12 mouse cellular contexts compared by ENCODE assay signal in the genomic region with DNA sequence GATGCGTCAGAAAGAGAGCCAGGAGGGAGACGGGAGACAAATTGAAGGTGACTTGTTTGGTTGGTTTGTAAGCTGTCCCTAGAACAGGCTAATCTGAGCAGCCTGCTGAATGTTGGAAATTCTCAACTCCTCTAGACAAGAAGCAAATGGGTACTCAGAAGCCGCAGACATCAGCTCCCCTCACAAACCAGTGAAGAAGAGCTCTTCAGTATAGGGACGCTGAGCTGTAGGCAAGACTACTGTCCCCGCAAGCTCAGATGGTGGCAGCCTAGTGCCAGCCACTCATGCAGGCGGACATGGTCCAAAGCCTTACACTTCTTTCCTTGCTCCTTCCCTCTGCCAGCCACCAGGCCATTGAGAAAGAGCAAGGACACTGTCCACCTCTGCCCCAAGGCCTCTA. TPM values are rescaled to one million over a fixed set of nuclear protein-coding genes. Genes with fewer than 3 reads are reported as not detected.
A peak's percentile ranks its signal among the peaks of the same experiment; 100 is the strongest.
DNase-seq lines count a peak whose midpoint lies in the region; ATAC-seq and TF ChIP-seq lines count a peak whose summit lies in the region.
"Had no signal": no experiment of that assay in that cellular context is flagged by ENCODE, and none has a peak within 500 bp of the region (broad histone marks: within the 10 kb centered on the region; RNA-seq: fewer than 3 reads in every experiment).

No protein-coding gene starts in this region.

- no peak overlapping the region for H3K4me3 ChIP-seq in heart, embryonic 13.5 days
- H3K4me3 ChIP-seq in cortical plate, adult 2 months (ENCODE audit: insufficient read depth, low read length) = peak overlapping the region; percentile 94
- no peak overlapping the region for H3K4me3 ChIP-seq in limb, embryonic 12.5 days (replicated peaks)

- no peak overlapping the region for H3K27ac ChIP-seq in heart, embryonic 13.5 days (replicated peaks)
- no peak overlapping the region for H3K27ac ChIP-seq in cortical plate, adult 2 months (ENCODE audit: insufficient read depth, low read length)
- H3K27ac ChIP-seq in limb, embryonic 12.5 days = no peak overlapping the region
- H3K27ac ChIP-seq: forebrain, embryonic 10.5 days; liver, embryonic 13.5 days; macrophage had no signal

- H3K4me2 ChIP-seq in heart, embryonic 13.5 days = peak overlapping the region; percentile 91
- peak overlapping the region; percentile 83 for H3K4me2 ChIP-seq in limb, embryonic 12.5 days

- peaks cover 41% of the 10 kb centered on the region for H3K4me1 ChIP-seq in heart, embryonic 13.5 days
- peaks cover 2% of the 10 kb centered on the region; the same call in 1 of the 2 replicates for H3K4me1 ChIP-seq in cortical plate, adult 2 months (ENCODE audit: control insufficient read depth, insufficient read depth, low read length)
- H3K4me1 ChIP-seq in limb, embryonic 12.5 days (replicated peaks) = peaks cover 34% of the 10 kb centered on the region

- H3K36me3 ChIP-seq in heart, embryonic 13.5 days = 0 out of 2 replicates have a peak, but pooled peaks cover 6% of the 10 kb centered on the region
- H3K36me3 ChIP-seq in limb, embryonic 12.5 days = no peaks in the 10 kb centered on the region
- H3K36me3 ChIP-seq: forebrain, embryonic 10.5 days; liver, embryonic 13.5 days had no signal

- intact Hi-C loops in left cerebral cortex, postnatal 10 days (cut with DNase I) = loop anchor here (5.0 kb wide), 2 partner anchors 79 to 99 kb away; no protein-coding TSS in a partner anchor

- 85% methylated on average over 6 of the region's 6 CpGs for WGBS in heart, embryonic 13.5 days
- 90% methylated on average over 6 of the region's 6 CpGs for WGBS in limb, embryonic 12.5 days

- ATAC-seq in heart, embryonic 13.5 days (ENCODE audit: extremely low read depth, insufficient number of reproducible peaks, low FRiP score, low TSS enrichment) = no peak
- no peak for ATAC-seq in limb, embryonic 12.5 days (ENCODE audit: insufficient number of reproducible peaks, insufficient read depth, low FRiP score, low TSS enrichment, low read depth)

- H3K9me3 ChIP-seq in heart, embryonic 13.5 days = no peaks in the 10 kb centered on the region
- H3K9me3 ChIP-seq in limb, embryonic 12.5 days = no peaks in the 10 kb centered on the region
- H3K9me3 ChIP-seq: forebrain, embryonic 10.5 days; liver, embryonic 13.5 days had no signal

- DNase-seq in heart, adult 18-20 months = no peak
- DNase-seq in left cerebral cortex, adult 18-20 months (ENCODE audit: low spot score in 2 of 2) = peak; percentile 39 to 47
- no peak for DNase-seq in left cerebral cortex, postnatal 10 days (ENCODE audit: extremely low spot score in 1 of 2, low spot score in 2 of 2)
- DNase-seq in embryo, embryonic 10.5 days (ENCODE audit: low spot score) = no peak
- DNase-seq: adrenal gland, postnatal 36 days; gastrocnemius, postnatal 36 days; liver, embryonic 13.5 days had no signal

- no peak for TF ChIP-seq CTCF in cortical plate, adult 2 months (IDR thresholded peaks at IDR 0.05; ENCODE audit: extremely low read depth, insufficient read depth, low read length)

- peak; percentile 46 for TF ChIP-seq POLR2A in cortical plate, adult 2 months (IDR thresholded peaks at IDR 0.05; ENCODE audit: extremely low read depth, insufficient read depth, low read length)

- H3K27me3 ChIP-seq in heart, embryonic 13.5 days (replicated peaks) = 0 out of 2 replicates have a peak, but pooled peaks cover 4% of the 10 kb centered on the region
- no peaks in the 10 kb centered on the region for H3K27me3 ChIP-seq in limb, embryonic 12.5 days

- no peak overlapping the region for H3K9ac ChIP-seq in heart, embryonic 13.5 days
- H3K9ac ChIP-seq in limb, embryonic 12.5 days (replicated peaks) = 0 out of 2 replicates have a peak overlapping the region, but pooled peaks have one; percentile 70
- H3K9ac ChIP-seq: liver, embryonic 13.5 days had no signal

RNA-seq across cellular contexts. Expression of a gene that starts 2.1 kb away (rescaled TPM):
- polyA plus RNA-seq in heart, embryonic 13.5 days (2015; fragmentation: Nextera tagmentation; extraction: Ambion mirVana) = 4.6 and 5.5 TPM in 2 replicates
- 1 to 10 TPM; 2.7 to 3.5 TPM for total RNA-seq in heart, adult 18-20 months (2021)
- total RNA-seq in left cerebral cortex, adult 18-20 months (2021) = 10 to 100 TPM; 30.1 to 33.9 TPM
- 10 to 100 TPM; 24.2 to 24.3 TPM for total RNA-seq in left cerebral cortex, postnatal 10 days (2021)
- 24.8 and 28.1 TPM in 2 replicates for polyA plus RNA-seq in cortical plate, adult 2 months (2012; rRNA removed)
- 4.4 TPM in 2 replicates for polyA plus RNA-seq in limb, embryonic 12.5 days (2016; fragmentation: Nextera tagmentation; extraction: Ambion mirVana)

RNA-seq across cellular contexts. Expression of a gene that starts 17.1 kb away (rescaled TPM):
- 18.6 and 18.8 TPM in 2 replicates for polyA plus RNA-seq in heart, embryonic 13.5 days (2015; fragmentation: Nextera tagmentation; extraction: Ambion mirVana)
- total RNA-seq in heart, adult 18-20 months (2021) = 10 to 100 TPM; 69.3 to 72.8 TPM
- total RNA-seq in left cerebral cortex, adult 18-20 months (2021) = 100 to 1,000 TPM; 125 to 127 TPM
- total RNA-seq in left cerebral cortex, postnatal 10 days (2021) = 100 to 1,000 TPM; 146 to 151 TPM
- polyA plus RNA-seq in cortical plate, adult 2 months (2012; rRNA removed) = 78.4 TPM in 2 replicates
- 52.8 and 56.4 TPM in 2 replicates for polyA plus RNA-seq in limb, embryonic 12.5 days (2016; fragmentation: Nextera tagmentation; extraction: Ambion mirVana)

RNA-seq across cellular contexts. Expression of a gene that starts 46.1 kb away (rescaled TPM):
- 26.0 and 28.7 TPM in 2 replicates for polyA plus RNA-seq in heart, embryonic 13.5 days (2015; fragmentation: Nextera tagmentation; extraction: Ambion mirVana)
- total RNA-seq in heart, adult 18-20 months (2021) = 10 to 100 TPM; 23.9 to 26.6 TPM
- 10 to 100 TPM; 29.6 to 33.2 TPM for total RNA-seq in left cerebral cortex, adult 18-20 months (2021)
- 10 to 100 TPM; 22.3 to 25.1 TPM for total RNA-seq in left cerebral cortex, postnatal 10 days (2021)
- polyA plus RNA-seq in cortical plate, adult 2 months (2012; rRNA removed) = 24.1 and 24.2 TPM in 2 replicates
- 40.9 and 43.2 TPM in 2 replicates for polyA plus RNA-seq in limb, embryonic 12.5 days (2016; fragmentation: Nextera tagmentation; extraction: Ambion mirVana)

Comparison
In these comparisons a context has a peak if more than half of its experiments do, and no peak if none do; other contexts are left out.
1. DNase-seq: peak in left cerebral cortex, adult 18-20 months (2 of 2); none in heart, adult 18-20 months (0 of 2), left cerebral cortex, postnatal 10 days (0 of 2) and embryo, embryonic 10.5 days (single experiment).
2. RNA of a gene that starts 2.1 kb away (total RNA-seq): 30.1 to 33.9 TPM in left cerebral cortex, adult 18-20 months and 24.2 to 24.3 TPM in left cerebral cortex, postnatal 10 days; 2.7 to 3.5 TPM in heart, adult 18-20 months; every median in the first group is over 4 times any median in the second.